Mouse (Mus musculus) c-Kit-negative CD71-positive TER-119-positive erythroid progenitor cells, embryonic 14.5 days (primary cell): Measurements from ENCODE around the gene Cacng6.
"Not testable (repeated sequence)": the region's sequence is repeated elsewhere in the genome, so short reads cannot be mapped to it uniquely, and the experiment has no call there.

ENCODE experiments used
- DNase-seq: peaks from one replicate; pipeline ENCODE4 v3.0.0-alpha.2; 2013; ENCODE audit warnings: low read depth, low spot score

The Cacng6 gene

GRCm38 (mm10) chr7:3423895-3424294 lies at the start of gene Cacng6:
TSS of gene Cacng6 (plus strand) at chr7:3424195.
- DNase-seq = no peak

DNA sequence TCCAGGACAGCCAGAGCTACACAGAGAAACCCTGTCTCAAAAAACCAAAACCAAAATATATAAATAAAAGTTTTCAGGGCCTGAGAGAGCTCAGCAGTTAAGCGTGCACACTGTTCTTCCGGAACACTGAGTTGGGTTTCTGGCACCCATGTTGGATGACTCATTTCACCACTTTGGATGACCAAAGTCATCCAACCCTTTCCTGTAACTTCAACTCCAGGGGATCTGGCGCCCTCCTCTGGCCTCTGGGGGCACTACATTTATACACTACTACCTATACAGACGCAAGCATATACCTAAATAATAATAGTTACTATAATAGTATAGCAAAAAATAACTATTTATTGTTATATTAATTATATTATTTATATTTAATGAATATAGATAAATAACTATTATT lies 47.2 kb upstream of the Cacng6 start:
- no peak for DNase-seq

DNA sequence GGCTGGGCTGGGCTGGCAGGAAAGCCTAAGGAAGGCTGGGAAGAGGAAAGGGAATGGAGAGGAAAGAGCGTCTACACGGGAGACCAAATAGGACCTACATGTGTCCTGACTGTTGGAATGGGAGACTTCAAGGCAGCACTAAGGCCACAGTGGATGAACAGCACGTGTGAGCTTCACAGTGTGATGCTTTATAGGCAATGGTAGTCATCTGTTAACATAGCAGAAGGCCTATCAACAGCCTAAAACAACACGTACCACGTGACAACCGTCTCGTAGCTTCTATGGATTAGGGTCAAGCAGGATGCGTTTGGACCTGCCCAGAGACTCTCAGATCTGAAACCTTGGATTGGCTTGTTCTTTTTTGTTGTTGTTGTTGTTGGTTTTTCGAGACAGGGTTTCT lies 41.9 kb upstream of the Cacng6 start:
- DNase-seq = no peak

- no peak for DNase-seq
Measured at GRCm38 (mm10) chr7:3384807-3385319, 39.1 kb upstream of the Cacng6 start.

- no peak for DNase-seq
Measured at GRCm38 (mm10) chr7:3386036-3386730, 37.8 kb upstream of the Cacng6 start.

DNA sequence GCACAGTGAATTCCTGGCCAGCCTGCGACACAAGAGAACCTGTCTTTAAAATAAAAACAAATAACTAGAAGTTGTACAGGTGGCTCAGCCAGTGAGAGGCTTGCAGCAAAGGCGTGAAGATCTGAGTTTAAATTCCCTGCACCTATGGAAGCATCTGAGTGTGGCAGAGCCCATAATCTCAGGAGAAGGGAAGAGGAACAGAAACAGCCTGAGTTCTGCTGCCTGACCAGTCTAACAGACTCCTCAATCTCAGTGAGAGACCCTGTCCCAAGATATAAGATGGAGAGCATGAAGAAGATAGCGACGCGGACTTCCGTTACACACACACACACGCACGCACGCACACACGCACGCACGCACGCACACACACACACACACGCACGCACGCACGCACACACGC lies 36.2 kb upstream of the Cacng6 start:
- no peak for DNase-seq

GRCm38 (mm10) chr7:3388885-3389284 lies 35.1 kb upstream of the Cacng6 start:
- no peak for DNase-seq

- DNase-seq = no peak
Measured at GRCm38 (mm10) chr7:3389444-3390412, 34.3 kb upstream of the Cacng6 start.

GRCm38 (mm10) chr7:3390413-3391080 lies 33.4 kb upstream of the Cacng6 start, which contains the start of gene Cacng8:
TSS of gene Cacng8 (plus strand) at chr7:3390683.
- DNase-seq = no peak

- no peak for DNase-seq
Measured at GRCm38 (mm10) chr7:3391081-3391451, 32.9 kb upstream of the Cacng6 start.

DNA sequence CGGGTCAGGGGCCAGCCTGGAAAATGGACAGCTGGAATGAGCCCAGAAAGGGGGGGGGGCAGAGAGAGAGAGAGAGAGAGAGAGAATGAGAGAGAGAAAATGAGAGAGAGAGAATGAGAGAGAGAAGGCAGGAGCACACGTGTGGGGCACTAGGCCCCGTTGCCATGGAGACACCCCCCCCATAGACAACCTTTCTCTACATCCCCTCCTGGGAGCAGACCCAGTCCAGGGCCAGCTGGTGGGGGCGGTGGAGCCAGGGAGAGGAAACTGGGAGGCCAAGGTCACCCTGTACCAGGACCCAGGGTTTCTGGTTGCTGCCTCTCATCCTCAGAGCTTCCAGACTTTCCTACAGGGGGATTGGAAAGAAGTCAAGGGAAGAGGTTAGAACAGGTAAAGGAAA lies 32.2 kb upstream of the Cacng6 start:
- DNase-seq = no peak

- DNase-seq = no peak
Measured at GRCm38 (mm10) chr7:3397355-3397754, 26.6 kb upstream of the Cacng6 start.

DNA sequence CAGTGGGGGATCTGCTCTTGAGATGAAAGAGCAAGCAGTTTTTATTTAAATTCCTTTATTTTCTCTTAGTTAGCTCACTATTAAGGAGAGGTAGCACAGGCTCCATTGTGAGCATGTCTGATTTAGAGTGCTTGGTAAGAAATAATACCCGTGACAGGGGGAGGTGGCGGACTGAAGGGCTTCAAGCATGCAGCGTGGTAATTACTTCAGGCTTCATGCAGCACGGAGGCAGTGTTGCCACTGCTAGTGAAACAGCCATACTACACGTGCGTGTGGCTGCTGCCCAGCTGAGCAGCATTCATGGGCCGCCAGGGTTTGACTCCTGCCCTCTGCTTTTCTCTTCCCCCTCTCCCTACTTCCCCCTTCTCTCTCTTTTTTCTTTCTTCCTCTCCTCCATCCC lies 26.2 kb upstream of the Cacng6 start:
- DNase-seq = no peak

GRCm38 (mm10) chr7:3398363-3398762 lies 25.6 kb upstream of the Cacng6 start:
- DNase-seq = not testable (repeated sequence)

DNA sequence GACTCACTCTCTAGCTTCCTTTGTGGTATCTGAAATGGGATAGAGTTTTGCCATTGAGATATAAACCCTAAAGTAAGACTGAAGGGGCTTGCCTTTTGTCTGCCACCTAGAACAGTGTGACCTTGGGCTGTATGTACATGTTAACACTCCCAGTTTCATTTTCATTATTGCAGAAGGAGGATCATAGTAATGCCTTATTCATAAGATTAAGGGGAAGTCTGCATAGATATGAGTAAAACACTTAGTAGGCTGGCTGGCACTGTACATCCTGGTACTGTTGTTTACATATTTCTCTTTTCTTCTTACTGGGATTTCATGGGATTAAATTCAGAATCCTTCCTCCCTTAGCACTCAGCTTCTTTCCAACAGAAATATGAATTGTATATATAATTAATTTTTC lies 24.1 kb upstream of the Cacng6 start:
- DNase-seq = no peak

- DNase-seq = no peak
Measured at GRCm38 (mm10) chr7:3409729-3410520, 14.1 kb upstream of the Cacng6 start.

GRCm38 (mm10) chr7:3411160-3411941 lies 12.6 kb upstream of the Cacng6 start:
- DNase-seq = no peak

DNA sequence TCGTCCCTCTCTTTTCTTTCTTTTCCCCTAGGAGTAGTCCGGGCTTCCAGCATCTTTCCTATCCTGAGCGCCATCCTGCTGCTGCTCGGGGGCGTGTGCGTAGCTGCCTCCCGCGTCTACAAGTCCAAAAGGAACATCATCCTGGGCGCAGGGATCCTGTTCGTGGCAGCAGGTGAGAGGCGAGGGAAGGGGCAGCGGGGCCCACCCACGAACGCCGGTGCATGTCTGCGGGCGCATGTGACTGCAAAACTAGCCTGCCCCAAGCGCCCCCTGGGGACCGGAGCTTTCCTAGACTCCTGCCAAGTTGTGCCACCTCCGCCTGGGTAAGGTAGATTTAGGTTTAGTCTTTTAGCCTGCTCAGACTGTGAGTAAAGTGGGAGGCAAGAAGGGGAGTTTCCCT lies 12.0 kb upstream of the Cacng6 start:
- no peak for DNase-seq

DNA sequence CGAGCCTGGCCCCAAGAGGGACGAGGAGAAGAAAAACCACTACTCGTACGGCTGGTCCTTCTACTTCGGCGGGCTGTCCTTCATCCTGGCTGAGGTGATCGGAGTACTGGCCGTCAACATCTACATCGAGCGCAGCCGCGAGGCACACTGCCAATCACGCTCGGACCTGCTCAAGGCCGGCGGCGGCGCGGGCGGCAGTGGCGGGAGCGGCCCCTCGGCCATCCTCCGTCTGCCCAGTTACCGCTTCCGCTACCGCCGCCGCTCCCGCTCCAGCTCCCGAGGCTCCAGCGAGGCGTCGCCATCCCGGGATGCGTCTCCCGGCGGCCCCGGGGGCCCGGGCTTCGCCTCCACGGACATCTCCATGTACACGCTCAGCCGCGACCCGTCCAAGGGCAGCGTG lies 9.1 kb upstream of the Cacng6 start:
- no peak for DNase-seq

- DNase-seq = no peak
Measured at GRCm38 (mm10) chr7:3415378-3415777, 8.6 kb upstream of the Cacng6 start.
